Mouse (Mus musculus): ENCODE measurements at regions not wholly inside any gene's neighbourhood (a gene's known extent, or its start where the extent isn't known, plus 50 kb on each side); places are given as distances from the start of the nearest gene placed in this dataset.

- TF ChIP-seq GABPA (IDR thresholded peaks at IDR 0.05; ENCODE audit: insufficient replicate concordance, low read depth, low read length) (no peak), POLR2AphosphoS2 (IDR thresholded peaks at IDR 0.05; ENCODE audit: low read depth, low read length) (no peak), RCOR1 (conservative IDR thresholded peaks at IDR 0.05; ENCODE audit: low read depth, low read length) (no peak), KAT2A (IDR thresholded peaks at IDR 0.05; ENCODE audit: insufficient replicate concordance, low read length) (no peak), USF1 (IDR thresholded peaks at IDR 0.05; ENCODE audit: low read depth, low read length) (no peak), EP300 (IDR thresholded peaks at IDR 0.05; ENCODE audit: low read length) (no peak), ZC3H11A (IDR thresholded peaks at IDR 0.05; ENCODE audit: low read depth, low read length) (no peak), CHD1 (IDR thresholded peaks at IDR 0.05; ENCODE audit: low read depth, low read length) (no peak), JUND (conservative IDR thresholded peaks at IDR 0.05; ENCODE audit: low read depth, low read length) (no peak)
- H3K27me3 ChIP-seq (replicated peaks) = no peaks in the 10 kb centered on the region
- no peak overlapping the region for H3K9ac ChIP-seq (ENCODE audit: insufficient read depth, low read depth)
- no peaks in the 10 kb centered on the region for H3K36me3 ChIP-seq (replicated peaks in 1 of 2; ENCODE audit: control insufficient read depth in 1 of 2, insufficient read depth in 1 of 2, low read length in 1 of 2)
- H3K4me3 ChIP-seq (replicated peaks in 1 of 3; ENCODE audit: low read depth in 2 of 3, low read length in 2 of 3, poor library complexity in 1 of 3) = no peak overlapping the region
- no peaks in the 10 kb centered on the region for H3K79me2 ChIP-seq (replicated peaks; ENCODE audit: control insufficient read depth, extremely low read depth, insufficient read depth, poor library complexity, severe bottlenecking)
- no peak overlapping the region for H3K4me2 ChIP-seq (ENCODE audit: insufficient read depth, low read depth, poor library complexity, severe bottlenecking)
- dilution Hi-C loops (cut with MboI; ENCODE audit: extremely low pct_ligation_motif_present, extremely low pct_unique_long_range_greater_than_20kb, low sequenced_read_pairs) (no loop called here), in situ Hi-C loops (cut with MboI; ENCODE audit: low pct_ligation_motif_present, low pct_unique_long_range_greater_than_20kb, low sequenced_read_pairs) (no loop called here)
- no peaks in the 10 kb centered on the region for H3K4me1 ChIP-seq (ENCODE audit: control insufficient read depth in 1 of 2, insufficient read depth in 2 of 2)
- H3K27ac ChIP-seq (ENCODE audit: insufficient read depth, low read depth) = no peak overlapping the region
- DNase-seq (ENCODE audit: extremely low read depth) = no peak
- peaks cover 3% of the 10 kb centered on the region for H3K9me3 ChIP-seq (replicated peaks; ENCODE audit: low read length)
Measured at GRCm38 (mm10) chr10:23478902-23479301, 128.3 kb upstream of the Eya4 start.

GRCm38 (mm10) chr10:23477104-23477503, 126.5 kb upstream of the Eya4 start:
- Histone ChIP-seq H3K79me2 (replicated peaks; ENCODE audit: control insufficient read depth, extremely low read depth, insufficient read depth, poor library complexity, severe bottlenecking) (no peaks in the 10 kb centered on the region), H3K4me3 (replicated peaks in 1 of 3; ENCODE audit: low read depth in 2 of 3, low read length in 2 of 3, poor library complexity in 1 of 3) (no peak overlapping the region), H3K4me2 (ENCODE audit: insufficient read depth, low read depth, poor library complexity, severe bottlenecking) (no peak overlapping the region), H3K27me3 (replicated peaks) (no peaks in the 10 kb centered on the region), H3K36me3 (replicated peaks in 1 of 2; ENCODE audit: control insufficient read depth in 1 of 2, insufficient read depth in 1 of 2, low read length in 1 of 2) (no peaks in the 10 kb centered on the region), H3K4me1 (ENCODE audit: control insufficient read depth in 1 of 2, insufficient read depth in 2 of 2) (no peaks in the 10 kb centered on the region), H3K27ac (ENCODE audit: insufficient read depth, low read depth) (no peak overlapping the region), H3K9ac (ENCODE audit: insufficient read depth, low read depth) (no peak overlapping the region), H3K9me3 (replicated peaks; ENCODE audit: low read length) (peaks cover 3% of the 10 kb centered on the region)
- dilution Hi-C loops (cut with MboI; ENCODE audit: extremely low pct_ligation_motif_present, extremely low pct_unique_long_range_greater_than_20kb, low sequenced_read_pairs) = no loop called here
- in situ Hi-C loops (cut with MboI; ENCODE audit: low pct_ligation_motif_present, low pct_unique_long_range_greater_than_20kb, low sequenced_read_pairs) = no loop called here
- no peak for TF ChIP-seq HCFC1 (IDR thresholded peaks at IDR 0.05; ENCODE audit: low read depth, low read length)
- TF ChIP-seq UBTF (IDR thresholded peaks at IDR 0.05; ENCODE audit: low read depth, low read length) = no peak
- no peak for TF ChIP-seq MXI1 (IDR thresholded peaks at IDR 0.05; ENCODE audit: low read depth, low read length)
- TF ChIP-seq JUND (conservative IDR thresholded peaks at IDR 0.05; ENCODE audit: low read depth, low read length) = no peak
- no peak for TF ChIP-seq POLR2AphosphoS2 (IDR thresholded peaks at IDR 0.05; ENCODE audit: low read depth, low read length)
- no peak for DNase-seq (ENCODE audit: extremely low read depth)

GRCm38 (mm10) chr10:23450997-23451396, 100.4 kb upstream of the Eya4 start:
- in situ Hi-C loops (cut with MboI; ENCODE audit: low pct_ligation_motif_present, low pct_unique_long_range_greater_than_20kb, low sequenced_read_pairs) = no loop called here

More at GRCm38 (mm10) chr10:23450997-23451396, 100.4 kb upstream of the Eya4 start:
- H3K4me1 ChIP-seq (ENCODE audit: control insufficient read depth in 1 of 2, insufficient read depth in 2 of 2) = no peaks in the 10 kb centered on the region
- H3K27ac ChIP-seq (ENCODE audit: insufficient read depth, low read depth) = no peak overlapping the region
- H3K4me3 ChIP-seq (replicated peaks in 1 of 3; ENCODE audit: low read depth in 2 of 3, low read length in 2 of 3, poor library complexity in 1 of 3) = no peak overlapping the region
- no peaks in the 10 kb centered on the region for H3K79me2 ChIP-seq (replicated peaks; ENCODE audit: control insufficient read depth, extremely low read depth, insufficient read depth, poor library complexity, severe bottlenecking)
- H3K9ac ChIP-seq (ENCODE audit: insufficient read depth, low read depth) = no peak overlapping the region
- H3K9me3 ChIP-seq (replicated peaks; ENCODE audit: low read length) = no peaks in the 10 kb centered on the region
- no peaks in the 10 kb centered on the region for H3K36me3 ChIP-seq (replicated peaks in 1 of 2; ENCODE audit: control insufficient read depth in 1 of 2, insufficient read depth in 1 of 2, low read length in 1 of 2)
- no peak overlapping the region for H3K4me2 ChIP-seq (ENCODE audit: insufficient read depth, low read depth, poor library complexity, severe bottlenecking)
- peak; percentile 21 for DNase-seq (ENCODE audit: extremely low read depth)
- TF ChIP-seq RAD21 (IDR thresholded peaks at IDR 0.05; ENCODE audit: low read depth, low read length) (peak; percentile 15), SMC3 (IDR thresholded peaks at IDR 0.05; ENCODE audit: low read depth, low read length) (peak; percentile 31), NRF1 (IDR thresholded peaks at IDR 0.05; ENCODE audit: low read depth, low read length) (no peak), HCFC1 (IDR thresholded peaks at IDR 0.05; ENCODE audit: low read depth, low read length) (no peak), CTCF (conservative IDR thresholded peaks at IDR 0.05 in 1 of 2, IDR thresholded peaks at IDR 0.05 in 1 of 2; ENCODE audit: low read depth in 2 of 2, low read length in 2 of 2) (peak in 1 of 2 experiments; percentile 48; a peak in 3 of 4 replicates), CHD1 (IDR thresholded peaks at IDR 0.05; ENCODE audit: low read depth, low read length) (no peak), E2F4 (IDR thresholded peaks at IDR 0.05; ENCODE audit: insufficient replicate concordance, low read depth, low read length) (no peak), KAT2A (IDR thresholded peaks at IDR 0.05; ENCODE audit: insufficient replicate concordance, low read length) (no peak)
- no peaks in the 10 kb centered on the region for H3K27me3 ChIP-seq (replicated peaks)
- dilution Hi-C loops (cut with MboI; ENCODE audit: extremely low pct_ligation_motif_present, extremely low pct_unique_long_range_greater_than_20kb, low sequenced_read_pairs) = no loop called here

Measured in CH12.LX (cell line).